Mouse (Mus musculus) midbrain, embryonic 12.5 days (tissue): ENCODE measurements around the gene Whrn. TPM values are rescaled to one million over a fixed set of nuclear protein-coding genes. Genes with fewer than 3 reads are reported as not detected.

Experiments used
- ATAC-seq: fragments of 200-750 bp; cut with Nextera tagmentation; 2 replicates; pipeline ENCODE4 v1.8.0; 2017; ENCODE audit warnings: low read depth, moderate TSS enrichment, moderate library complexity; ENCODE audit not compliant: low FRiP score
- H3K27ac ChIP-seq: fragments of 300-500 bp; sonication (generic); replicated peaks from 2 replicates; pipeline ENCODE4 v1.5.1; 2016; ENCODE audit warnings: mild to moderate bottlenecking
- H3K27me3 ChIP-seq: fragments of 300-500 bp; sonication (generic); 2 replicates; pipeline ENCODE4 v1.6.1; 2016; ENCODE audit warnings: mild to moderate bottlenecking
- H3K36me3 ChIP-seq: fragments of 300-500 bp; sonication (generic); 2 replicates; pipeline ENCODE4 v1.6.1; 2016
- H3K4me1 ChIP-seq: fragments of 300-500 bp; sonication (generic); 2 replicates; pipeline ENCODE4 v1.6.1; 2016
- H3K4me2 ChIP-seq: fragments of 300-500 bp; sonication (generic); replicated peaks from 2 replicates; pipeline ENCODE4 v1.6.1; 2016; ENCODE audit warnings: mild to moderate bottlenecking, moderate library complexity
- H3K4me3 ChIP-seq: fragments of 300-500 bp; sonication (generic); 2 replicates; pipeline ENCODE4 v1.5.1; 2016; ENCODE audit warnings: mild to moderate bottlenecking
- H3K9ac ChIP-seq: fragments of 300-500 bp; sonication (generic); replicated peaks from 2 replicates; pipeline ENCODE4 v1.6.1; 2016; ENCODE audit warnings: mild to moderate bottlenecking, moderate library complexity
- H3K9me3 ChIP-seq: fragments of 300-500 bp; sonication (generic); 2 replicates; pipeline ENCODE4 v1.6.1; 2016; ENCODE audit warnings: mild to moderate bottlenecking
- WGBS: fragments of 180-500 bp; shearing (Covaris S2); methylation state at CpG from one replicate; pipeline ENCODE4 v1.1.7; 2016; 5-methylcytosine and 5-hydroxymethylcytosine counted together
- polyA plus RNA-seq: library from polyadenylated mRNA; unstranded; fragments of >200 nt; fragmentation: Nextera tagmentation; extraction: Ambion mirVana; gene quantifications from 2 replicates; pipeline ENCODE4 v1.2.1, GENCODE M21; 2016

Gene Whrn
- polyA plus RNA-seq, 1 experiment from 2014 or later = 15.4 TPM

DNA sequence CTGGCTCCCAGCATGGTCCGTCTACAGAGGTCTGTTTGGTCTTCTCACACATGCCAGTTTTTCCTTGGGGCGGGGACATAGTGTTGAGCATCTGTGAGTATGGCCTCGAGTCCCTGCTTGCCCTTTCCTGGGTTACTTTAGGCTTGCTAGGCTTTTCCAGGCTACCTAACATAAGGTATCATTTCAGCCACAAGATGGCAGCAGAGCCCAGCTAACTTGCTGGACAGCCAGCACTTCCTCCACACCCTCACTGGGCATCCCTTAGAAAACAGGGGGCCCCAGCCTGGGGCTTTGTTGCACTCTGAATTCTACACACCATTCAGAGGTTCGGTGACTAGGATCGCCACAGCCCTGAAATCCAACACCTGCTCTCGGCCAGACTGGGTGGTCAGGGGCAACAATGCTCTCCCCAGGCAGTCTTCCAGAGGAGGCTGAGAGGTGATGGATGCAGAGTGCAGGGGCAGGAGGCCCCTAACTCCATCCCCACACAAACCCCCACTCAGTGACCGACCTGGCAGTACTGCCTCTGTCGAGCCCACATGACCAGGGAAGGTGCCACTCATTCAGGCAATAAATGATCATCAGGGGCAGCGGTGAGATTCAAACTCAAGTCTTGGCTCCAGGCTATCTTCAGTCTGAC is 78.4 kb downstream of the Whrn start:
- Histone ChIP-seq H3K4me2 (no peak overlapping the region), H3K27me3 (no peaks in the 10 kb centered on the region), H3K36me3 (0 out of 2 replicates have a peak, but pooled peaks cover 4% of the 10 kb centered on the region), H3K27ac (0 out of 2 replicates have a peak overlapping the region, but pooled peaks have one; percentile 3), H3K9me3 (no peaks in the 10 kb centered on the region), H3K4me1 (peaks cover 15% of the 10 kb centered on the region), H3K4me3 (no peak overlapping the region), H3K9ac (no peak overlapping the region)
- 18% methylated on average over 9 of the region's 9 CpGs for WGBS
- ATAC-seq = peak; percentile 77

DNA sequence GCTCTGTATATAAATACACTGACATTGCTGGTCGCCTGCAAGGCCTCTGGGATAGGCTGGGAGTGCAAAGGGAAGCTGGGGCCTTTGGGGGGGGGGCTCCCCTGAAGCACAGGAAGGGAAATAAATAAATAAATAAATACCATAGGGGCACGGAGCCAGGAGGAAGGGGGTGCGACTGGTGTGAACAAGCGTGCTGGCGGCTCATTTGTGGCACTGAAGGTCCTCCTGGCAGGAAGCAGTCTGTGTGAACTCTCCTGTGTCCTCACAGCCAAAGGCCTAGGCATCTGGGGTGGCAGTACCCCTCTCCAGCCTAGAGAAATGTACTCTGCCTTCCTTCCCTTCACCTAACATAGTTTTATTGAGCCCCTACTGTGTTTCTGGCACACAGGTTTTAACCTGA is 80.8 kb downstream of the Whrn start:
- Histone ChIP-seq H3K4me2 (no peak overlapping the region), H3K9me3 (no peaks in the 10 kb centered on the region), H3K4me3 (no peak overlapping the region), H3K36me3 (0 out of 2 replicates have a peak, but pooled peaks cover 4% of the 10 kb centered on the region), H3K4me1 (peaks cover 10% of the 10 kb centered on the region), H3K27ac (no peak overlapping the region), H3K27me3 (peaks cover 5% of the 10 kb centered on the region; the same call in 1 of the 2 replicates), H3K9ac (no peak overlapping the region)
- no peak for ATAC-seq
- 86% methylated on average over 5 of the region's 5 CpGs for WGBS

- H3K9me3 ChIP-seq = no peaks in the 10 kb centered on the region
- H3K27me3 ChIP-seq = peaks cover 5% of the 10 kb centered on the region; the same call in 1 of the 2 replicates
- peaks cover 22% of the 10 kb centered on the region for H3K4me1 ChIP-seq
- ATAC-seq = no peak
- 72% methylated on average over 5 of the region's 5 CpGs for WGBS
- peak overlapping the region; percentile 85; the same call in 1 of the 2 replicates for H3K4me2 ChIP-seq
- no peak overlapping the region for H3K4me3 ChIP-seq
- 0 out of 2 replicates have a peak, but pooled peaks cover 4% of the 10 kb centered on the region for H3K36me3 ChIP-seq
- 0 out of 2 replicates have a peak overlapping the region, but pooled peaks have one; percentile 2 for H3K9ac ChIP-seq
- no peak overlapping the region for H3K27ac ChIP-seq
These were observed 84.6 kb downstream of the Whrn start for GRCm38 (mm10) chr4:63411222-63411621.

- Histone ChIP-seq H3K4me3 (peak overlapping the region; percentile 56), H3K36me3 (no peaks in the 10 kb centered on the region), H3K4me2 (peak overlapping the region; percentile 85), H3K27ac (peak overlapping the region; percentile 73), H3K27me3 (peaks cover 5% of the 10 kb centered on the region; the same call in 1 of the 2 replicates), H3K9me3 (no peaks in the 10 kb centered on the region), H3K4me1 (peaks cover 28% of the 10 kb centered on the region), H3K9ac (peak overlapping the region; percentile 48)
- peak; percentile 91 for ATAC-seq
- WGBS = under 1% methylated on average over 19 of the region's 19 CpGs
These were observed 85.2 kb downstream of the Whrn start for GRCm38 (mm10) chr4:63410583-63410934.

- Histone ChIP-seq H3K27me3 (peaks cover 5% of the 10 kb centered on the region; the same call in 1 of the 2 replicates), H3K4me1 (peaks cover 33% of the 10 kb centered on the region), H3K36me3 (no peaks in the 10 kb centered on the region), H3K9ac (peak overlapping the region; percentile 48), H3K27ac (peak overlapping the region; percentile 73), H3K4me3 (peak overlapping the region; percentile 56), H3K9me3 (no peaks in the 10 kb centered on the region), H3K4me2 (peak overlapping the region; percentile 85)
- peak; percentile 83 for ATAC-seq
- 0% methylated on average over 39 of the region's 39 CpGs for WGBS
These were observed 85.7 kb downstream of the Whrn start for GRCm38 (mm10) chr4:63409908-63410582.

DNA sequence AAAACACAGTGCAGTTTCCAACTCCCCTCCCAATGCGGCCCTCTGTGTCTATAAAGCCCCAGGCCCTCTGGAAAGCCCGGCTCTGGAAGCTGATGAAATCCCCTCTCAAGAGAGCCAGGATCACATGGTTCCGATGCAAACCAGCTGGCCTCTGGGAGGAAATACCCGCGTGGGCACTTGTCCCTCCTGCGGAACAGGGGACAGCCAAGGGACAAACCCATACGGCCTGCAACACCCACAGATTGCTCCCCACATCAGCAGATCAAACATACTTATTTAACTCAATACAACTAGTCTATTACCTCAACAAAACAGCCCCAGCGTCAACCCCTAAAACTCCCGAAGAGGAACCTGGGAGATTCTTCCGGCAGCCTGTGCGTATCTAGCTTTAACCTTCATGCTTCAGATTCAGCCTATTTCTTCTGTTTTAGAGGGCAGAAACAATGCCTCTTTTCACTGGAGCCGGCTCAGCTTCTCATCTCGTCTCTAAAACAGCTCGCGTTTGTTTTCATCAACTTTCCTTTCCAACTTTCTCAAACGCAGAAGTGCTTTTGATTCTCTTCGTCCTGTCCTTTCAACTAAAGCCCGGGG is 86.4 kb downstream of the Whrn start:
- 4% methylated on average over 18 of the region's 18 CpGs for WGBS
- no peaks in the 10 kb centered on the region for H3K36me3 ChIP-seq
- no peak for ATAC-seq
- peak overlapping the region; percentile 85 for H3K4me2 ChIP-seq
- H3K9me3 ChIP-seq = no peaks in the 10 kb centered on the region
- H3K27me3 ChIP-seq = peaks cover 5% of the 10 kb centered on the region; the same call in 1 of the 2 replicates
- H3K4me1 ChIP-seq = peaks cover 39% of the 10 kb centered on the region
- H3K9ac ChIP-seq = peak overlapping the region; percentile 48
- H3K27ac ChIP-seq = peak overlapping the region; percentile 73
- H3K4me3 ChIP-seq = peak overlapping the region; percentile 56

DNA sequence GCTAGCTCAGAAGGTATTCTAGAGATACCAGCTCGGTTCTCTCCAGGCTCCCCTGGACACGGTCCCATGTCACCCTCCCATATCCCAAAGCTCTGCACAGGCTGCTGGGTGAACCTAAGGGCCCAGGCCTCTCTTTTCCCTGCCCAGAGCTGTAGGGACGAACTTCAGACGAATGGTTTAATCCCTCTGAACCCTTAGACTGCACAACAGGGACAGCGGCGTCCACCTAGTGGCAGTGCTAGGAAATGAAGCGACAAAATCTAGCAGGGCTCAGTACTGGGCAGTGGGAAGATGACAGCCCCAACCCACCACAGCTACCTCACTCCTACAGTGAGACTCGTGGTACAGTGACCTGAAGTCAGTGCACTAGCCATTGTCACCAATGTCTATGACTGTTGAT is 87.1 kb downstream of the Whrn start:
- peak overlapping the region; percentile 56 for H3K4me3 ChIP-seq
- WGBS = 5% methylated on average over 8 of the region's 8 CpGs
- H3K9ac ChIP-seq = no peak overlapping the region; the same call in 1 of the 2 replicates

GRCm38 (mm10) chr4:63408247-63408646 is 87.5 kb downstream of the Whrn start:
- no peaks in the 10 kb centered on the region for H3K36me3 ChIP-seq
- H3K4me1 ChIP-seq = peaks cover 51% of the 10 kb centered on the region
- peak overlapping the region; percentile 85 for H3K4me2 ChIP-seq
- H3K27ac ChIP-seq = peak overlapping the region; percentile 27; the same call in 1 of the 2 replicates
- ATAC-seq = 0 out of 2 replicates have a peak, but pooled peaks have one; percentile 0
- WGBS = 76% methylated on average over 7 of the region's 7 CpGs
- no peak overlapping the region; the same call in 1 of the 2 replicates for H3K9ac ChIP-seq
- peak overlapping the region; percentile 56 for H3K4me3 ChIP-seq
- no peaks in the 10 kb centered on the region for H3K9me3 ChIP-seq
- peaks cover 5% of the 10 kb centered on the region; the same call in 1 of the 2 replicates for H3K27me3 ChIP-seq

More for the DNA sequence above, 87.1 kb downstream of the Whrn start:
- Histone ChIP-seq H3K9me3 (no peaks in the 10 kb centered on the region), H3K27me3 (peaks cover 5% of the 10 kb centered on the region; the same call in 1 of the 2 replicates), H3K4me2 (peak overlapping the region; percentile 85), H3K36me3 (no peaks in the 10 kb centered on the region), H3K4me1 (peaks cover 47% of the 10 kb centered on the region), H3K27ac (peak overlapping the region; percentile 27; the same call in 1 of the 2 replicates)
- ATAC-seq = peak; percentile 53

DNA sequence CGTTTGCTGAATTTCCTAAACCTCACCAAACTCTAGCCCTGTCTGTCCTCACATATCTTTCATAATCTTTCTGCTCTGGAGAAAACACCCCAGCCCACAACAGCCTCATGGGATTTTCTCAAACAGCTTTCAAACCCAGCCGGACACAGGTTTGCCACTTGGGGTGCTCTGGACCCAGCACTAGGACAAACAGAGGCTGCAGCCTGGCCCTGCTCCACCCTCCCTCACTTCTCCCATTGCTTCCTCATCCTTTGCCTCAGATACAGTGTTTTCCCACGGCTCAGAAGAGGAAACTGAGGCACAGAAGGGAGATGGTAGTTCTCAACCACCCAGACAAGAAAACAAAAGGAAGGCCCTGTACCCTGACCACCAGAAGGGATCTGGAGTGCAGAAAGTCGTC is 90.1 kb downstream of the Whrn start:
- 53% methylated on average over 4 of the region's 4 CpGs for WGBS
- Histone ChIP-seq H3K4me3 (no peak overlapping the region), H3K9ac (no peak overlapping the region), H3K4me2 (no peak overlapping the region), H3K4me1 (peaks cover 71% of the 10 kb centered on the region), H3K36me3 (no peaks in the 10 kb centered on the region), H3K27me3 (no peaks in the 10 kb centered on the region; the same call in 1 of the 2 replicates), H3K27ac (peak overlapping the region; percentile 50; the same call in 1 of the 2 replicates), H3K9me3 (no peaks in the 10 kb centered on the region)
- ATAC-seq = no peak

DNA sequence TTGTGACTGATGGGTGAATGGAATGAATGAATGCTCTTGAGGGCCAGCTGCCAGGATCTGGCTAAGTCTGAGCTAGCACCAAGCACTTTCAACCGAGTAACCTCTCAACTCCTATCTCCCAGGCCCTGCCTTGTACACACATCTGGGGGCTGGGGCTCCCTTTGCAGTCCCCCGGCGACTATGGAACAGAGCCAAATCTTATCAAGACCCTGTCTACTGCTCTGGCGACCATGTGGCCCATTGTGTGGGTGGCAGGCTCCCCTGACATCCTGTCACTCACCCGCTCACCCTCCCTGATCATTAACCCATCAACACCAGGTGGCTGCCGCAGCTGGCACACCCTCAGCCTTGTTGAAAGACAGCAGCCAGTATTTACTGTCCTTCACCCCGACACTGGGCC is 90.7 kb downstream of the Whrn start:
- Histone ChIP-seq H3K4me1 (peaks cover 73% of the 10 kb centered on the region), H3K27ac (peak overlapping the region; percentile 50; the same call in 1 of the 2 replicates), H3K9me3 (no peaks in the 10 kb centered on the region), H3K36me3 (no peaks in the 10 kb centered on the region), H3K27me3 (no peaks in the 10 kb centered on the region; the same call in 1 of the 2 replicates), H3K9ac (no peak overlapping the region), H3K4me2 (no peak overlapping the region), H3K4me3 (no peak overlapping the region)
- 37% methylated on average over 7 of the region's 7 CpGs for WGBS
- peak; percentile 4; the same call in 1 of the 2 replicates for ATAC-seq

GRCm38 (mm10) chr4:63404205-63404604 is 91.6 kb downstream of the Whrn start:
- Histone ChIP-seq H3K9ac (no peak overlapping the region), H3K4me3 (no peak overlapping the region), H3K4me2 (no peak overlapping the region), H3K4me1 (peaks cover 79% of the 10 kb centered on the region), H3K9me3 (no peaks in the 10 kb centered on the region), H3K27me3 (no peaks in the 10 kb centered on the region; the same call in 1 of the 2 replicates), H3K27ac (no peak overlapping the region), H3K36me3 (no peaks in the 10 kb centered on the region)
- no peak for ATAC-seq
- 88% methylated on average over 7 of the region's 7 CpGs for WGBS
